Mouse (Mus musculus): ENCODE results near the gene Tlk2.

Tlk2 gene

GRCm38 (mm10) chr11:105310197-105310596 is 131.6 kb downstream of the Tlk2 start:
- ATAC-seq (ENCODE audit: insufficient number of reproducible peaks, low FRiP score, low TSS enrichment), result no peak

- ATAC-seq (ENCODE audit: insufficient number of reproducible peaks, low FRiP score, low TSS enrichment), result no peak
Measured at GRCm38 (mm10) chr11:105311291-105311975, 132.8 kb downstream of the Tlk2 start.

GRCm38 (mm10) chr11:105312311-105312942 is 133.8 kb downstream of the Tlk2 start:
- ATAC-seq (ENCODE audit: insufficient number of reproducible peaks, low FRiP score, low TSS enrichment), result no peak

GRCm38 (mm10) chr11:105312972-105313632 is 134.5 kb downstream of the Tlk2 start:
- ATAC-seq (ENCODE audit: insufficient number of reproducible peaks, low FRiP score, low TSS enrichment), result no peak

- no peak for ATAC-seq (ENCODE audit: insufficient number of reproducible peaks, low FRiP score, low TSS enrichment)
Measured at GRCm38 (mm10) chr11:105313633-105314014, 135.0 kb downstream of the Tlk2 start.

GRCm38 (mm10) chr11:105315296-105315695 is 136.7 kb downstream of the Tlk2 start:
- ATAC-seq (ENCODE audit: insufficient number of reproducible peaks, low FRiP score, low TSS enrichment), result no peak

DNA sequence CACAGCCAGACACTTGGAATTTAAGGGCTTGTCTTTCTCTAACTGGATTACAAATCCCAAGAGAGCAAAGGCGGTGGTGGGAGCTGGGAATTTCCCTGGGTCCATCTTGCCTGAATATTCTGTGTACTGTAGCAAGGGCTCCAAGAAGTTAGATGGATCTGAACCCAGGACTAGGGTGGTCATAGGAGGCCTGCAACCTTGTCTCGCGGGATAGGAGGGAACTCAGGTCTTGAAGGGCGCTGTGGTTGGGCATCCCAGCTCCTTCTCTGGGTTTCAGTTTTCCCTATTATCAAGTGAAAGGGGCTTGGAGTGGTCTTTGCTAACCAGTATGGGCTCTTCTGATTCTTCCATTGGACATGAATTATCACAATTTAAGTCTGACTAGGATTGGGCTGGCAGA is 137.5 kb downstream of the Tlk2 start:
- no peak for ATAC-seq (ENCODE audit: insufficient number of reproducible peaks, low FRiP score, low TSS enrichment)

DNA sequence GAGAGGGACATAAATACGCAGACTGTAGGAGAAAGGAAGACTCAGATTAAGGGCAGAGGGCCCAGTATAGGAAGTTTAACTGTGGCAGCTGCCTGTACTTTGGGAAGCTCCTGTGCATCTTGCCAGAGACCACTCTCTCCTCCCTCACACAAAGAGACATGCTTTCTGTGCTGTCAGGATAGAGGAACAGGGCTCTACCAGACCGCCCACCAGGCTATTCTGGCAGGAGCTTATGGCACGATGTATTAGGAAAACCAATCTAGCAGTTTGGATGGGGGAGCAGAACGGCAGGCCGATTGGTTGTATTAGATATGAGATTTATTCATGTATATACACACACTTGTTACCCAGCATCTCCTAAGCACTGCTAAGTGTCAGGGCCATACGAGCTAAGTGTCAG is 139.2 kb downstream of the Tlk2 start:
- ATAC-seq (ENCODE audit: insufficient number of reproducible peaks, low FRiP score, low TSS enrichment), result no peak

- no peak for ATAC-seq (ENCODE audit: insufficient number of reproducible peaks, low FRiP score, low TSS enrichment)
Measured at GRCm38 (mm10) chr11:105321090-105321489, 142.5 kb downstream of the Tlk2 start.

- no peak for ATAC-seq (ENCODE audit: insufficient number of reproducible peaks, low FRiP score, low TSS enrichment)
Measured at GRCm38 (mm10) chr11:105323530-105323929, 144.9 kb downstream of the Tlk2 start.

GRCm38 (mm10) chr11:105327101-105327500 is 148.5 kb downstream of the Tlk2 start:
- no peak for ATAC-seq (ENCODE audit: insufficient number of reproducible peaks, low FRiP score, low TSS enrichment)

GRCm38 (mm10) chr11:105329962-105330361 is 151.4 kb downstream of the Tlk2 start:
- ATAC-seq (ENCODE audit: insufficient number of reproducible peaks, low FRiP score, low TSS enrichment), result no peak

- ATAC-seq (ENCODE audit: insufficient number of reproducible peaks, low FRiP score, low TSS enrichment), result no peak
Measured at GRCm38 (mm10) chr11:105331129-105331528, 152.5 kb downstream of the Tlk2 start.

DNA sequence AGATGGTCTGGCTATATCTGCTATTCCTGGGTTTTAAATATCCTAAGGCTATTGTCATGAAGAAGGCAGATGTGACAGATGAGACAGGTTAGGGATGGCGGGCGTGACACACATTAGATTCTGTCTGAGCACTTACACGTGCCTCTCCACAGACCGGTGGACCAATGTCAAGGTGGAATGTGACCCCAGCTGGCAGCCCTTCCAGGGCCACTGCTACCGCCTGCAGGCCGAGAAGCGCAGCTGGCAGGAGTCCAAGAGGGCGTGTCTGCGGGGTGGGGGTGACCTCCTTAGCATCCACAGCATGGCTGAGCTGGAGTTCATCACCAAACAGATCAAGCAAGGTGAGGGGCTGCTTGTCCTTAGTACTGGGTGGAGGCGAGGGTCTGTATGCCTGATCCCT is 153.1 kb downstream of the Tlk2 start:
- ATAC-seq (ENCODE audit: insufficient number of reproducible peaks, low FRiP score, low TSS enrichment), result no peak

DNA sequence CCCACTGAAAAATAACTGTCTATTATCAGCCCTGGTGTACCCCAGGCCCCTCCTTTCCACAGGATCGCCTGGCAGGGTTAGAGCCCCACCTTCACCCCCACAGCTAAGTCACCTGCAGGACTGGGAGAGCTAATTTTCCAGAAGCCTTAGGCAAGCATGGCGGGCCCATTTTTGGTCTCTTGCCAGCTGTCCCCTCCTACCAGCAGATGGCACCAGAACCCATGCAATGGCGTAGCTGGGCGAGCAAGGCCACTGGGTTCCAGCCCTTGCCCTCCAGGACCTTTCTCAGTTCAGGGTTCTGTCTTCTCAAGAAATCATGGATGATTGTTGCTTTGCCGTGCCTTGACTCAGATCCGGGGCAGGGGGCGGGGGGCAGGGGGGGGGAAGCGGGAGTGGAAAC is 153.9 kb downstream of the Tlk2 start:
- ATAC-seq (ENCODE audit: insufficient number of reproducible peaks, low FRiP score, low TSS enrichment), result no peak

Data from cerebellum, adult (tissue).